Mouse (Mus musculus) testis, adult 2 months (tissue): ENCODE results near the gene Mink1. TPM values are rescaled to one million over a fixed set of nuclear protein-coding genes. Genes with fewer than 3 reads are reported as not detected.
A peak's percentile ranks its signal among the peaks of the same experiment; 100 is the strongest.

Experiments used
- H3K27ac ChIP-seq: fragments of 200-500 bp; 2 replicates; pipeline ENCODE4 v1.5.1; 2012; ENCODE audit warnings: low read depth, low read length; ENCODE audit not compliant: control insufficient read depth, insufficient read depth
- H3K27me3 ChIP-seq: fragments of 200-500 bp; 2 replicates; pipeline ENCODE4 v1.6.1; 2012; ENCODE audit warnings: mild to moderate bottlenecking, low read length, moderate library complexity; ENCODE audit not compliant: control insufficient read depth, insufficient read depth
- H3K36me3 ChIP-seq: fragments of 200-500 bp; 2 replicates; pipeline ENCODE4 v1.6.1; 2012; ENCODE audit warnings: mild to moderate bottlenecking, low read length; ENCODE audit not compliant: control insufficient read depth, insufficient read depth
- H3K4me1 ChIP-seq: fragments of 200-500 bp; 2 replicates; pipeline ENCODE4 v1.6.1; 2012; ENCODE audit warnings: low read length; ENCODE audit not compliant: control insufficient read depth, insufficient read depth
- H3K4me3 ChIP-seq: fragments of 200-500 bp; 2 replicates; pipeline ENCODE4 v1.5.1; 2012; ENCODE audit warnings: low read depth, mild to moderate bottlenecking, low read length, moderate library complexity, mixed read lengths; ENCODE audit not compliant: control insufficient read depth
- CTCF ChIP-seq: fragments of 200-500 bp; IDR thresholded peaks from 2 replicates; pipeline ENCODE4 v1.5.1; 2012; ENCODE audit warnings: low read depth, mild to moderate bottlenecking, inconsistent platforms, low read length, moderate library complexity; ENCODE audit not compliant: control insufficient read depth, insufficient read depth, insufficient replicate concordance
- POLR2A ChIP-seq: fragments of 200-500 bp; IDR thresholded peaks from 2 replicates; pipeline ENCODE4 v1.6.1; 2012; ENCODE audit warnings: low read depth, mild to moderate bottlenecking, inconsistent platforms, low read length, moderate library complexity; ENCODE audit not compliant: control insufficient read depth
- polyA plus RNA-seq: library from polyadenylated mRNA; depleted of rRNA; stranded (reverse); fragments of >200 nt; gene quantifications from 2 replicates; pipeline ENCODE4 v1.2.3, GENCODE M21; 2012

Mink1 gene
- polyA plus RNA-seq, 1 experiment = 18.4 TPM

DNA sequence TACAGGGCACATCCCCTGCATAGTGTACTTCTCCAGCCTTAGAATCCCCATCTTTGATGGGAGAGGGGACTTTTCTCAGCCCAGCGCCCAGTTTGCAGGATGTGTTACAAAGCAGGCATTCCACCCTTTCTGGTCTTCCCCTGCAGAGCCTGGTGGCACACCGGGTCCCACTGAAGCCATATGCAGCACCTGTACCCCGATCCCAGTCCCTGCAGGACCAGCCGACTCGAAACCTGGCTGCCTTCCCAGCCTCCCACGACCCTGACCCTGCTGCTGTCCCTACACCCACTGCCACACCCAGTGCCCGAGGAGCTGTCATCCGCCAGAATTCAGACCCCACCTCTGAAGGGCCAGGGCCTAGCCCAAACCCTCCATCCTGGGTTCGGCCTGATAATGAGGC, 44.9 kb downstream of the Mink1 start:
- Histone ChIP-seq H3K27ac (no peak overlapping the region), H3K36me3 (no peaks in the 10 kb centered on the region; the same call in 1 of the 2 replicates), H3K27me3 (no peaks in the 10 kb centered on the region), H3K4me3 (no peak overlapping the region), H3K4me1 (no peaks in the 10 kb centered on the region)
- no peak for TF ChIP-seq POLR2A

DNA sequence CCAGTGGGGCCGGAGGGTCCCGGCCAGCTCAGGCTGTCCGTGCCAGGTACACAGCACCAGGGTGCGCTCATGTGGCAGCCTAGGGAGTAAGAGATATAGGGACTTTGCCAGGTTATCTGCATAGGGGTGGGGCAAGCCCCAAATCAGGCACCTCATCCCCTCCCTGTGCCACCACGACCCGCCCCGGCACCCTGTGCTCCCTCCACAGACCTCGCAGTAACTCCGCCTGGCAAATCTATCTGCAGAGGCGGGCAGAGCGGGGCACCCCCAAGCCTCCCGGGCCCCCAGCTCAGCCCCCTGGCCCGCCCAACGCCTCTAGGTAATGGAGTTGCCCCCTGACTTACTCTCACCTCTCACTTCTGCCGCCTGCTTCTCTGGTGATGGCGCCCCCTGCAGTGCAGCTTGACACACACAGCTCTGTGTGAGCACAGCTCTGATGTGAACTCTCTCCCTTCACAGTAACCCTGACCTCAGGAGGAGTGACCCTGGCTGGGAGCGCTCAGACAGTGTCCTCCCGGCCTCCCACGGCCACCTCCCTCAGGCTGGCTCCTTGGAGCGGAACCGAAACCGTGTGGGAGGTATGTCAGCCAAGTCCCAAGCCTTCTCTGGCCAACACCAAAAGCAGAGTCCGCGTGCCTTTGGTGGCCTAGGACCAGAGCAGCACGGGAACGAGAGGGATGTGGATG, 45.8 kb downstream of the Mink1 start:
- no peaks in the 10 kb centered on the region; the same call in 1 of the 2 replicates for H3K36me3 ChIP-seq
- peak; percentile 42; the same call in 1 of the 2 replicates for TF ChIP-seq CTCF
- TF ChIP-seq POLR2A = no peak
- H3K4me3 ChIP-seq = no peak overlapping the region
- H3K4me1 ChIP-seq = no peaks in the 10 kb centered on the region
- no peak overlapping the region for H3K27ac ChIP-seq
- no peaks in the 10 kb centered on the region for H3K27me3 ChIP-seq

DNA sequence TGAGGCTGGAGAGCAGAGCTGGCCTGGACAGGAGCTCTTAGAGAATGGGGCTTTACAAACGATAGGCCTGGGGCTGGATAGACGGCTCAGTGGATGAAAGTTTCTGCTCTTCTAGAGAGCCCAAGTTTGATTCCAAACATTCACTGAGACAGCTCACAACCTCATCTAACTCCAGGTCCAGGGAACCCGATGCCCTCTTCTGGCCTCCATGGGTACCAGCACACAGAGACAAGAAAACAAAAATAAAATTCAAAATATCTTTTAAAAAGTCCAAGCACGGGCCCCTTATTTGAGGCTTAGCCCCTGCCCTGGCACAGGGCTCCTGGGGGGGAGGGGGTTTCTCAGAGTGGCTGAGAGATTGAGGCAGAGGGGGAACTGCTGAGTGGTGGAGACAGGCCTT, 48.1 kb downstream of the Mink1 start:
- H3K36me3 ChIP-seq = no peaks in the 10 kb centered on the region; the same call in 1 of the 2 replicates

DNA sequence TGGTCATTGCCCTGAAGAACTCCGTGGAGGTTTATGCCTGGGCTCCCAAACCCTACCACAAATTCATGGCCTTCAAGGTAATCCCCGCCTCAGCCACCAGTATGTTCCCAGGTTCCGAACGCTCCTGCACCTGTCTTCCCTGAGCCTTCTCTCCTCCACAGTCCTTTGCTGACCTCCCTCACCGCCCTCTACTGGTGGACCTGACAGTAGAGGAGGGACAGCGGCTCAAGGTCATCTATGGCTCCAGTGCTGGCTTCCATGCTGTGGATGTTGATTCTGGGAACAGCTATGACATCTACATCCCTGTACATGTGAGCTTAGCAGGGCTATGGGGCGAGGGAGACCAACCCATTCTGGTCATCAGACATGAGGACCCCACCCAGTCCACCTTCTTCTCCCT, 49.8 kb downstream of the Mink1 start:
- no peak overlapping the region for H3K27ac ChIP-seq
- no peaks in the 10 kb centered on the region; the same call in 1 of the 2 replicates for H3K36me3 ChIP-seq
- no peak overlapping the region; the same call in 1 of the 2 replicates for H3K4me3 ChIP-seq
- TF ChIP-seq POLR2A (no peak), CTCF (no peak)
- H3K4me1 ChIP-seq = peaks cover 16% of the 10 kb centered on the region
- H3K27me3 ChIP-seq = no peaks in the 10 kb centered on the region

More for the DNA sequence above, 48.1 kb downstream of the Mink1 start:
- Histone ChIP-seq H3K4me1 (peaks cover 7% of the 10 kb centered on the region), H3K27me3 (no peaks in the 10 kb centered on the region), H3K4me3 (no peak overlapping the region), H3K27ac (no peak overlapping the region)
- TF ChIP-seq POLR2A = no peak
- no peak for TF ChIP-seq CTCF

DNA sequence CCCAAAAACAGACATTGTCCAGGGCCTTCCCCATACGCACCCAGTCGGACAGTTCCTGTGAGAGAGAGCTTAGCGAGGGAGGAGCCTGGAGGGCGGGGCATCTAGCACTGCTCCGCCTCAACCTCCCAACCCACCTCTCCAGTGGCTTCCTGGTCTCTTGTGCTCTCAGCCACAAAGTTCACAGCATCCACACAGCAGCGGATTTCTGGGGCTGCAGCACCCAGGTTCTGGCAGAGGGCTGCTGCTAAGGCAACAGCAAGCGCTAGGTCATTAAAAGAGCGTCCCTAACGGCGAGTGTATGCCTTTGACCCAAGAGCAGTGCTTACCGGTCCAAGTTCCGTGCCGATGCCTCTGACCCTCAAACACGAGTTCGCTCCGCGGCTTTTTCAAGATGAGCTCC, 52.4 kb downstream of the Mink1 start:
- H3K27ac ChIP-seq = 0 out of 2 replicates have a peak overlapping the region, but pooled peaks have one; percentile 15

DNA sequence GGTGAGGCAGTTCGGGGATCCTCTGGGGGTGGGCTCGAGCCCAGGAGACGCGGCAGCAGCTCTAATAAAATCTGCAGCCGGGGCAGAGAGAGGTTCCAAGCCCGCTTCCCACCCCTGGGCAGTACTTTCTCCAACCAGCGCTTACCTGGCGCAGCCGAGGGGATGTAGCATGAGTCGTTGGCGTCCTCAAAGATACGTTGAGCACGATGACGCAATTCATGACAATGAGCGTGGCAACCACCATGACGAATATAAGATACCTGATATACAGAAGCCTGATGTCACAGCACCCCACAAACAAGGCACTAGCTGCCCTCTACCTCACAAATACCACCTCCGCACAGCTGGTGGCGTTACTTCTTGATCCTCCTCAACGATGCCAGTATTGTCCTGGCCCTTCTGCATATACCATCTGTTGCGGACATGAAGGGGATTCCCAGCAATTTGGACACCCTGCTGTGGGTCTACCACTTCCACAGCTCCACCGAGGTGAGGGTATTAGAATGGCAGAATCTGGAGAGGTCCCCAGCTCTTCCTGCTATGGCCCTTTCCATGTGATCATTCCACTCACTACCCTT, 52.9 kb downstream of the Mink1 start, which contains the start of gene 4930544D05Rik:
Gene 4930544D05Rik (plus strand): TSS at position 333 of the 578 bp plus-strand sequence.
- H3K4me3 ChIP-seq = peak within 1 kb of the TSS; percentile 91
- peak within 1 kb of the TSS; percentile 26; the same call in 1 of the 2 replicates for H3K27ac ChIP-seq
- peaks cover 16% of the 10 kb centered on the region for H3K4me1 ChIP-seq
- no peaks in the 10 kb centered on the region for H3K36me3 ChIP-seq
- H3K27me3 ChIP-seq = no peaks in the 10 kb centered on the region
- TF ChIP-seq CTCF = no peak
- TF ChIP-seq POLR2A = peak; percentile 82; the same call in 1 of the 2 replicates

More for the DNA sequence above, 52.4 kb downstream of the Mink1 start:
- Histone ChIP-seq H3K36me3 (no peaks in the 10 kb centered on the region), H3K4me3 (peak overlapping the region; percentile 91), H3K27me3 (no peaks in the 10 kb centered on the region), H3K4me1 (peaks cover 16% of the 10 kb centered on the region)
- 0 out of 2 replicates have a peak, but pooled peaks have one; percentile 0 for TF ChIP-seq CTCF
- no peak for TF ChIP-seq POLR2A

DNA sequence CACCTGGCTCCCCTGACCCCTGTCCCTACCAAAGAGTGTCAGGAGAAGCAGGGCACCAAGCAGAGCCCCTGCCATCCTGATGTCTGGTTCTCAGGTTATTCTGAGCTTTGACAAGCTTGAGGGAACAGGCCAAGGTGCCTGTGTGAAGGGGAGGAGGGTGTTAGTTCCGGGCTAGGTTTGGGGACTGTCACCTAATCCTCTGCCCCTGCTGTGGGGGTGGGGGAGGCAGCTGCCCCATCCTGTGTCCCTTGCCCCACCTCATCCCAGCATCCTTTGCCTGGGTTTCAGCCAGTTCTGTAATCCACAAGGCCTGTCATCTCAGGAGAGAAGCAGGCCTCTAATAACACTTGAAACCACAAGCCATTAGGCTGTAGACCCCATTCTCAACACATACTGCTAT, 56.4 kb downstream of the Mink1 start, which contains the start of gene Chrne:
Gene Chrne (minus strand): TSS at position 116 of the 400 bp plus-strand sequence.
- H3K4me1 ChIP-seq = peaks cover 16% of the 10 kb centered on the region
- H3K36me3 ChIP-seq = no peaks in the 10 kb centered on the region
- no peaks in the 10 kb centered on the region for H3K27me3 ChIP-seq
- no peak within 1 kb of the TSS for H3K27ac ChIP-seq
- peak within 1 kb of the TSS; percentile 14 for H3K4me3 ChIP-seq
- TF ChIP-seq POLR2A (no peak), CTCF (no peak)
